Mouse (Mus musculus): ENCODE data around the gene Tecr.
"Not testable (repeated sequence)": the region's sequence is repeated elsewhere in the genome, so short reads cannot be mapped to it uniquely, and the experiment has no call there.

Gene Tecr

GRCm38 (mm10) chr8:83584771-83585170 lies 23.0 kb downstream of the Tecr start:
- no peak for DNase-seq (ENCODE audit: extremely low spot score, low read depth, low spot score)

- DNase-seq (ENCODE audit: extremely low spot score, low read depth, low spot score), result no peak
Measured at GRCm38 (mm10) chr8:83583236-83583635, 24.5 kb downstream of the Tecr start.

- no peak for DNase-seq (ENCODE audit: extremely low spot score, low read depth, low spot score)
Measured at GRCm38 (mm10) chr8:83582226-83582625, 25.5 kb downstream of the Tecr start.

- DNase-seq (ENCODE audit: extremely low spot score, low read depth, low spot score), result no peak
Measured at GRCm38 (mm10) chr8:83580826-83581225, 26.9 kb downstream of the Tecr start.

- no peak for DNase-seq (ENCODE audit: extremely low spot score, low read depth, low spot score)
Measured at GRCm38 (mm10) chr8:83579676-83580075, 28.1 kb downstream of the Tecr start.

GRCm38 (mm10) chr8:83578131-83579055 lies 29.4 kb downstream of the Tecr start:
- DNase-seq (ENCODE audit: extremely low spot score, low read depth, low spot score), result no peak

- no peak for DNase-seq (ENCODE audit: extremely low spot score, low read depth, low spot score)
Measured at GRCm38 (mm10) chr8:83577384-83577791, 30.4 kb downstream of the Tecr start.

GRCm38 (mm10) chr8:83576921-83577320 lies 30.9 kb downstream of the Tecr start:
- DNase-seq (ENCODE audit: extremely low spot score, low read depth, low spot score), result no peak

GRCm38 (mm10) chr8:83576516-83576895 lies 31.3 kb downstream of the Tecr start:
- no peak for DNase-seq (ENCODE audit: extremely low spot score, low read depth, low spot score)

- no peak for DNase-seq (ENCODE audit: extremely low spot score, low read depth, low spot score)
Measured at GRCm38 (mm10) chr8:83575561-83576515, 31.9 kb downstream of the Tecr start.

- DNase-seq (ENCODE audit: extremely low spot score, low read depth, low spot score), result no peak
Measured at GRCm38 (mm10) chr8:83574631-83575315, 33.0 kb downstream of the Tecr start.

- no peak for DNase-seq (ENCODE audit: extremely low spot score, low read depth, low spot score)
Measured at GRCm38 (mm10) chr8:83573140-83573875, 34.5 kb downstream of the Tecr start.

GRCm38 (mm10) chr8:83572246-83572812 lies 35.4 kb downstream of the Tecr start:
- DNase-seq (ENCODE audit: extremely low spot score, low read depth, low spot score), result no peak

GRCm38 (mm10) chr8:83571791-83572190 lies 36.0 kb downstream of the Tecr start:
- no peak for DNase-seq (ENCODE audit: extremely low spot score, low read depth, low spot score)

GRCm38 (mm10) chr8:83571001-83571340 lies 36.8 kb downstream of the Tecr start:
- DNase-seq (ENCODE audit: extremely low spot score, low read depth, low spot score), result not testable (repeated sequence)

GRCm38 (mm10) chr8:83570272-83571000 lies 37.3 kb downstream of the Tecr start:
- no peak for DNase-seq (ENCODE audit: extremely low spot score, low read depth, low spot score)

GRCm38 (mm10) chr8:83569165-83569564 lies 38.6 kb downstream of the Tecr start:
- no peak for DNase-seq (ENCODE audit: extremely low spot score, low read depth, low spot score)

- no peak for DNase-seq (ENCODE audit: extremely low spot score, low read depth, low spot score)
Measured at GRCm38 (mm10) chr8:83568755-83569154, 39.0 kb downstream of the Tecr start.

- no peak for DNase-seq (ENCODE audit: extremely low spot score, low read depth, low spot score)
Measured at GRCm38 (mm10) chr8:83568128-83568527, 39.6 kb downstream of the Tecr start.

Measured in hindlimb bud, embryonic 11.5 days (tissue).